Mouse (Mus musculus) skeletal muscle tissue, adult 2 months (tissue): ENCODE results near the gene Fgf8.

Source experiments
- DNase-seq: peaks from one replicate; pipeline ENCODE4 v3.0.0-alpha.2; 2012; ENCODE audit warnings: low read depth, low spot score

The Fgf8 gene

GRCm38 (mm10) chr19:45727231-45727630 is 15.5 kb downstream of the Fgf8 start:
- DNase-seq: no peak

- no peak for DNase-seq
These were observed 16.9 kb downstream of the Fgf8 start for GRCm38 (mm10) chr19:45725677-45726277.

GRCm38 (mm10) chr19:45722188-45722587 is 20.5 kb downstream of the Fgf8 start:
- DNase-seq: no peak

- DNase-seq: no peak
These were observed 24.4 kb downstream of the Fgf8 start for GRCm38 (mm10) chr19:45718286-45718685.

- DNase-seq: peak; percentile 8
These were observed 25.1 kb downstream of the Fgf8 start for GRCm38 (mm10) chr19:45717493-45718220.

- no peak for DNase-seq
These were observed 34.0 kb downstream of the Fgf8 start for GRCm38 (mm10) chr19:45708704-45709103.

- no peak for DNase-seq
These were observed 46.5 kb downstream of the Fgf8 start for GRCm38 (mm10) chr19:45696281-45696600.

GRCm38 (mm10) chr19:45695496-45696280 is 47.0 kb downstream of the Fgf8 start:
- no peak for DNase-seq

- no peak for DNase-seq
These were observed 48.7 kb downstream of the Fgf8 start for GRCm38 (mm10) chr19:45694056-45694455.

GRCm38 (mm10) chr19:45692211-45692610 is 50.5 kb downstream of the Fgf8 start:
- DNase-seq: no peak

GRCm38 (mm10) chr19:45691001-45691535 is 51.6 kb downstream of the Fgf8 start:
- DNase-seq: no peak

- no peak for DNase-seq
These were observed 55.7 kb downstream of the Fgf8 start for GRCm38 (mm10) chr19:45687001-45687400.
